Mouse (Mus musculus) MEL (cell line): Measurements from ENCODE around the gene Atg7. TPM values are rescaled to one million over a fixed set of nuclear protein-coding genes. Genes with fewer than 3 reads are reported as not detected.

ENCODE experiments used
- DNase-seq: peaks from one replicate; pipeline ENCODE4 v3.0.0; 2011; ENCODE audit warnings: low read depth, low spot score
- H3K27ac ChIP-seq: 2 replicates; pipeline ENCODE4 v1.5.1; 2012; ENCODE audit warnings: low read depth, mild to moderate bottlenecking, control low read depth, low read length, moderate library complexity; ENCODE audit not compliant: control insufficient read depth
- H3K27me3 ChIP-seq, 2 experiments: fragments of 150-350 bp in 1 of 2; sonication (generic) in 1 of 2; 2 replicates each; pipeline ENCODE4 v1.6.1; 2012; ENCODE audit warnings: low read length in 2 of 2, mild to moderate bottlenecking in 2 of 2, improper control_type of control experiment in 1 of 2, moderate library complexity in 1 of 2; ENCODE audit not compliant: insufficient read depth in 2 of 2, control insufficient read depth in 1 of 2
- H3K36me3 ChIP-seq, 2 experiments: 2 replicates each; pipeline ENCODE4 v1.6.1; 2012 to 2014; ENCODE audit warnings: low read length in 2 of 2, improper control_type of control experiment in 1 of 2, inconsistent platforms in 1 of 2, mild to moderate bottlenecking in 1 of 2; ENCODE audit not compliant: insufficient read depth in 2 of 2, control insufficient read depth in 1 of 2
- H3K4me1 ChIP-seq, 2 experiments: fragments of 150-350 bp in 1 of 2; sonication (generic) in 1 of 2; 2 replicates each; pipeline ENCODE4 v1.6.1; 2012; ENCODE audit warnings: low read length in 2 of 2, improper control_type of control experiment in 1 of 2, mild to moderate bottlenecking in 1 of 2; ENCODE audit not compliant: insufficient read depth in 2 of 2, control insufficient read depth in 1 of 2
- H3K4me3 ChIP-seq, 2 experiments: fragments of 150-350 bp in 1 of 2; sonication (generic) in 1 of 2; 2 replicates each; pipeline ENCODE4 v1.5.1; 2012; ENCODE audit warnings: low read depth in 2 of 2, low read length in 2 of 2, mild to moderate bottlenecking in 2 of 2, moderate library complexity in 2 of 2, control low read depth in 1 of 2, improper control_type of control experiment in 1 of 2; ENCODE audit not compliant: control insufficient read depth in 1 of 2, insufficient read depth in 1 of 2
- H3K79me2 ChIP-seq: 2 replicates; pipeline ENCODE4 v1.6.1; 2012; ENCODE audit warnings: mild to moderate bottlenecking, low read length, moderate library complexity; ENCODE audit not compliant: control insufficient read depth, poor library complexity, insufficient read depth
- H3K9ac ChIP-seq: 2 replicates; pipeline ENCODE4 v1.6.1; 2012; ENCODE audit warnings: low read depth, mild to moderate bottlenecking, control low read depth, low read length, moderate library complexity; ENCODE audit not compliant: control insufficient read depth, poor library complexity, severe bottlenecking
- H3K9me3 ChIP-seq: fragments of 150-350 bp; sonication (generic); replicated peaks from 2 replicates; pipeline ENCODE4 v1.6.1; 2012; ENCODE audit warnings: mild to moderate bottlenecking, low read length, improper control_type of control experiment, moderate library complexity; ENCODE audit not compliant: insufficient read depth
- BHLHE40 ChIP-seq: IDR thresholded peaks from 2 replicates; pipeline ENCODE4 v1.6.1; 2012; ENCODE audit warnings: low read depth, mild to moderate bottlenecking, inconsistent platforms, low read length, improper control_type of control experiment, borderline replicate concordance
- CHD2 ChIP-seq: IDR thresholded peaks from 2 replicates; pipeline ENCODE4 v1.6.1; 2011; ENCODE audit warnings: low read length, improper control_type of control experiment
- CTCF ChIP-seq, 3 experiments: IDR thresholded peaks in 2 of 3; conservative IDR thresholded peaks in 1 of 3; 2 replicates each; pipeline ENCODE4 v1.5.1; 2011 to 2012; ENCODE audit warnings: low read length in 3 of 3, low read depth in 2 of 3, mild to moderate bottlenecking in 2 of 3, improper control_type of control experiment in 1 of 3, inconsistent platforms in 1 of 3, mixed read lengths in 1 of 3, moderate library complexity in 1 of 3; ENCODE audit not compliant: control insufficient read depth in 1 of 3, insufficient read depth in 1 of 3, poor library complexity in 1 of 3, severe bottlenecking in 1 of 3
- ELF1 ChIP-seq: IDR thresholded peaks from 2 replicates; pipeline ENCODE4 v1.6.1; 2014; ENCODE audit warnings: low read depth, mild to moderate bottlenecking, inconsistent platforms, low read length, improper control_type of control experiment, moderate library complexity
- ETS1 ChIP-seq: IDR thresholded peaks from 2 replicates; pipeline ENCODE4 v1.6.1; 2012; ENCODE audit warnings: low read depth, mild to moderate bottlenecking, inconsistent platforms, low read length, improper control_type of control experiment, moderate library complexity
- GABPA ChIP-seq: IDR thresholded peaks from 2 replicates; pipeline ENCODE4 v1.6.1; 2012; ENCODE audit warnings: low read depth, mild to moderate bottlenecking, inconsistent platforms, low read length, improper control_type of control experiment, moderate library complexity
- HCFC1 ChIP-seq: IDR thresholded peaks from 2 replicates; pipeline ENCODE4 v1.6.1; 2012; ENCODE audit warnings: low read depth, mild to moderate bottlenecking, inconsistent platforms, low read length, improper control_type of control experiment, moderate library complexity
- KAT2A ChIP-seq: conservative IDR thresholded peaks from 2 replicates; pipeline ENCODE4 v1.6.1; 2012; ENCODE audit warnings: low read depth, low read length, improper control_type of control experiment, inconsistent platforms
- MAX ChIP-seq: IDR thresholded peaks from 2 replicates; pipeline ENCODE4 v1.6.1; 2011; ENCODE audit warnings: low read length, improper control_type of control experiment
- MAZ ChIP-seq: IDR thresholded peaks from 2 replicates; pipeline ENCODE4 v1.6.1; 2012; ENCODE audit warnings: low read depth, mild to moderate bottlenecking, inconsistent platforms, low read length, improper control_type of control experiment
- MXI1 ChIP-seq: IDR thresholded peaks from 2 replicates; pipeline ENCODE4 v1.6.1; 2011; ENCODE audit warnings: mild to moderate bottlenecking, low read depth, low read length, improper control_type of control experiment
- MYB ChIP-seq: IDR thresholded peaks from 2 replicates; pipeline ENCODE4 v1.6.1; 2011; ENCODE audit warnings: mild to moderate bottlenecking, low read depth, low read length, improper control_type of control experiment
- NELFE ChIP-seq: IDR thresholded peaks from 2 replicates; pipeline ENCODE4 v1.6.1; 2011; ENCODE audit warnings: low read depth, low read length, improper control_type of control experiment
- NRF1 ChIP-seq: IDR thresholded peaks from 2 replicates; pipeline ENCODE4 v1.6.1; 2014; ENCODE audit warnings: low read depth, mild to moderate bottlenecking, inconsistent platforms, low read length, improper control_type of control experiment, moderate library complexity; ENCODE audit not compliant: poor library complexity, insufficient read depth, severe bottlenecking
- POLR2A ChIP-seq, 2 experiments: IDR thresholded peaks; 2 replicates each; pipeline ENCODE4 v1.6.1; 2011 to 2012; ENCODE audit warnings: low read length in 2 of 2, mild to moderate bottlenecking in 2 of 2, control low read depth in 1 of 2, improper control_type of control experiment in 1 of 2, low read depth in 1 of 2, moderate library complexity in 1 of 2; ENCODE audit not compliant: control insufficient read depth in 1 of 2, insufficient read depth in 1 of 2, poor library complexity in 1 of 2
- POLR2AphosphoS2 ChIP-seq: IDR thresholded peaks from 2 replicates; pipeline ENCODE4 v1.6.1; 2011; ENCODE audit warnings: low read length, improper control_type of control experiment
- RAD21 ChIP-seq: IDR thresholded peaks from 2 replicates; pipeline ENCODE4 v1.6.1; 2011; ENCODE audit warnings: mild to moderate bottlenecking, low read depth, low read length, improper control_type of control experiment
- RCOR1 ChIP-seq: IDR thresholded peaks from 2 replicates; pipeline ENCODE4 v1.6.1; 2012; ENCODE audit warnings: low read depth, mild to moderate bottlenecking, inconsistent platforms, low read length, improper control_type of control experiment
- SIN3A ChIP-seq: IDR thresholded peaks from 2 replicates; pipeline ENCODE4 v1.6.1; 2012; ENCODE audit warnings: low read length, improper control_type of control experiment, inconsistent platforms
- SMC3 ChIP-seq: IDR thresholded peaks from 2 replicates; pipeline ENCODE4 v1.6.1; 2011; ENCODE audit warnings: low read depth, low read length, improper control_type of control experiment
- TBP ChIP-seq: IDR thresholded peaks from 2 replicates; pipeline ENCODE4 v1.8.0; 2011; ENCODE audit warnings: low read depth, low read length, improper control_type of control experiment
- TCF12 ChIP-seq: IDR thresholded peaks from 2 replicates; pipeline ENCODE4 v1.6.1; 2014; ENCODE audit warnings: low read depth, mild to moderate bottlenecking, inconsistent platforms, low read length, improper control_type of control experiment, moderate library complexity
- USF1 ChIP-seq: IDR thresholded peaks from 2 replicates; pipeline ENCODE4 v1.6.1; 2014; ENCODE audit warnings: low read depth, mild to moderate bottlenecking, inconsistent platforms, low read length, improper control_type of control experiment, moderate library complexity
- ZC3H11A ChIP-seq: IDR thresholded peaks from 2 replicates; pipeline ENCODE4 v1.6.1; 2012; ENCODE audit warnings: low read depth, mild to moderate bottlenecking, inconsistent platforms, low read length, improper control_type of control experiment
- ZKSCAN1 ChIP-seq: IDR thresholded peaks from 2 replicates; pipeline ENCODE4 v1.6.1; 2012; ENCODE audit warnings: low read depth, mild to moderate bottlenecking, inconsistent platforms, low read length, improper control_type of control experiment, moderate library complexity
- ZNF384 ChIP-seq: IDR thresholded peaks from 2 replicates; pipeline ENCODE4 v1.6.1; 2012; ENCODE audit warnings: low read depth, mild to moderate bottlenecking, inconsistent platforms, low read length, improper control_type of control experiment
- polyA plus RNA-seq, 2 experiments: library from polyadenylated mRNA; stranded (reverse) in 1 of 2; unstranded in 1 of 2; fragments of >175 nt in 1 of 2; fragments of >200 nt in 1 of 2; gene quantifications; 2 replicates each; pipeline versions ENCODE4 v1.2.1 to v1.2.4; 2012; ENCODE audit warnings: low replicate concordance in 2 of 2, low read depth in 1 of 2; ENCODE audit not compliant: insufficient read length in 2 of 2, insufficient read depth in 1 of 2, missing spikeins in 1 of 2
- total RNA-seq: library from RNA; depleted of rRNA; stranded (reverse); fragments of 300-350 nt; gene quantifications from 2 replicates; pipeline ENCODE4 v1.2.3, GENCODE M21; 2012

Atg7 gene
- total and polyA plus RNA-seq, 3 experiments, result 14.6 TPM; not detected in 1

- TF ChIP-seq BHLHE40 (no peak), RAD21 (no peak), NELFE (no peak), TBP (no peak), SMC3 (no peak), MAZ (no peak), GABPA (no peak), MYB (no peak), NRF1 (no peak), ZC3H11A (no peak), ETS1 (no peak), ELF1 (no peak), CHD2 (no peak)
- no peak for DNase-seq
Measured at GRCm38 (mm10) chr6:114771502-114771901, 128.6 kb downstream of the Atg7 start.

GRCm38 (mm10) chr6:114775210-114775609, 132.3 kb downstream of the Atg7 start:
- TF ChIP-seq HCFC1 (no peak), MAX (no peak), ZKSCAN1 (no peak), GABPA (no peak), TCF12 (no peak), POLR2AphosphoS2 (no peak), SIN3A (no peak), RAD21 (no peak), USF1 (no peak), ZNF384 (no peak), MXI1 (no peak), POLR2A (IDR thresholded peaks at IDR 0.05; ENCODE audit: control insufficient read depth in 1 of 2, insufficient read depth in 1 of 2, low read depth in 1 of 2, low read length in 2 of 2, poor library complexity in 1 of 2) (no peak), KAT2A (no peak), RCOR1 (no peak), CTCF (IDR thresholded peaks at IDR 0.05 in 2 of 3, conservative IDR thresholded peaks at IDR 0.05 in 1 of 3; ENCODE audit: control insufficient read depth in 1 of 3, insufficient read depth in 1 of 3, low read depth in 2 of 3, low read length in 3 of 3, poor library complexity in 1 of 3, severe bottlenecking in 1 of 3) (no peak), TBP (no peak)
- no peak for DNase-seq

More at GRCm38 (mm10) chr6:114771502-114771901, 128.6 kb downstream of the Atg7 start:
- Histone ChIP-seq H3K27me3 (no peaks in the 10 kb centered on the region), H3K36me3 (peaks cover 0 to 2% of the 10 kb centered on the region in 2 experiments; a peak in 1 of 4 replicates), H3K4me1 (no peaks in the 10 kb centered on the region; a peak in 2 of 4 replicates), H3K4me3 (no peak overlapping the region), H3K27ac (no peak overlapping the region), H3K79me2 (no peaks in the 10 kb centered on the region), H3K9me3 (no peaks in the 10 kb centered on the region), H3K9ac (no peak overlapping the region)

More at GRCm38 (mm10) chr6:114775210-114775609, 132.3 kb downstream of the Atg7 start:
- H3K9ac ChIP-seq, result no peak overlapping the region
- H3K4me1 ChIP-seq, result no peaks in the 10 kb centered on the region
- H3K27me3 ChIP-seq, result no peaks in the 10 kb centered on the region
- H3K4me3 ChIP-seq, result no peak overlapping the region
- H3K9me3 ChIP-seq, result no peaks in the 10 kb centered on the region
- H3K36me3 ChIP-seq, result no peaks in the 10 kb centered on the region
- no peak overlapping the region for H3K27ac ChIP-seq
- no peaks in the 10 kb centered on the region for H3K79me2 ChIP-seq
